Mouse (Mus musculus) hindbrain, embryonic 11.5 days (tissue): Measurements from ENCODE around the gene Olfr1375. TPM values are rescaled to one million over a fixed set of nuclear protein-coding genes. Genes with fewer than 3 reads are reported as not detected.

Experiments used
- ATAC-seq: fragments of 200-750 bp; cut with Nextera tagmentation; 2 replicates; pipeline ENCODE4 v1.8.0; 2017; ENCODE audit warnings: mild to moderate bottlenecking, moderate TSS enrichment, moderate library complexity; ENCODE audit not compliant: low FRiP score
- DNase-seq: peaks from one replicate; pipeline ENCODE4 v3.0.0-alpha.2; 2015; ENCODE audit warnings: low spot score
- H3K27ac ChIP-seq: fragments of 300-500 bp; sonication (generic); 2 replicates; pipeline ENCODE4 v1.5.1; 2014; ENCODE audit warnings: mild to moderate bottlenecking, low read depth, low read length
- H3K27me3 ChIP-seq: fragments of 300-500 bp; sonication (generic); 2 replicates; pipeline ENCODE4 v1.6.1; 2014; ENCODE audit warnings: mild to moderate bottlenecking, low read length, moderate library complexity, mixed read lengths; ENCODE audit not compliant: control insufficient read depth, insufficient read depth
- H3K36me3 ChIP-seq: fragments of 300-500 bp; sonication (generic); 2 replicates; pipeline ENCODE4 v1.6.1; 2014; ENCODE audit warnings: mild to moderate bottlenecking, low read length, moderate library complexity, mixed read lengths; ENCODE audit not compliant: control insufficient read depth, insufficient read depth
- H3K4me1 ChIP-seq: fragments of 300-500 bp; sonication (generic); replicated peaks from 2 replicates; pipeline ENCODE4 v1.6.1; 2014; ENCODE audit warnings: low read length, mixed read lengths; ENCODE audit not compliant: control insufficient read depth, insufficient read depth
- H3K4me2 ChIP-seq: fragments of 300-500 bp; sonication (generic); replicated peaks from 2 replicates; pipeline ENCODE4 v1.6.1; 2014; ENCODE audit warnings: mild to moderate bottlenecking, low read depth, low read length
- H3K4me3 ChIP-seq: fragments of 300-500 bp; sonication (generic); 2 replicates; pipeline ENCODE4 v1.5.1; 2014; ENCODE audit warnings: low read depth, low read length
- H3K9ac ChIP-seq: fragments of 300-500 bp; sonication (generic); 2 replicates; pipeline ENCODE4 v1.6.1; 2014; ENCODE audit warnings: low read depth, low read length
- H3K9me3 ChIP-seq: fragments of 300-500 bp; sonication (generic); 2 replicates; pipeline ENCODE4 v1.6.1; 2016; ENCODE audit warnings: low read length; ENCODE audit not compliant: control insufficient read depth
- WGBS: fragments of 180-500 bp; shearing (Covaris S2); extraction: QIAGEN DNeasy Blood & Tissue Kit; methylation state at CpG from one replicate; pipeline ENCODE4 v1.1.7; 2014; 5-methylcytosine and 5-hydroxymethylcytosine counted together
- polyA plus RNA-seq: library from polyadenylated mRNA; unstranded; fragments of >200 nt; fragmentation: Nextera tagmentation; extraction: Ambion mirVana; gene quantifications from 2 replicates; pipeline ENCODE4 v1.2.1, GENCODE M21; 2014

Gene Olfr1375
- polyA plus RNA-seq, 1 experiment from 2014 or later, result not detected

GRCm38 (mm10) chr11:51063841-51064240 is 15.9 kb downstream of the Olfr1375 start:
- DNase-seq (no peak), ATAC-seq (no peak)
- Histone ChIP-seq H3K36me3 (peaks cover 4% of the 10 kb centered on the region; the same call in 1 of the 2 replicates), H3K27ac (no peak overlapping the region), H3K9ac (no peak overlapping the region), H3K4me2 (no peak overlapping the region), H3K9me3 (no peaks in the 10 kb centered on the region), H3K27me3 (no peaks in the 10 kb centered on the region), H3K4me3 (no peak overlapping the region), H3K4me1 (no peaks in the 10 kb centered on the region)
- WGBS, result 96% methylated on average over 8 of the region's 8 CpGs

DNA sequence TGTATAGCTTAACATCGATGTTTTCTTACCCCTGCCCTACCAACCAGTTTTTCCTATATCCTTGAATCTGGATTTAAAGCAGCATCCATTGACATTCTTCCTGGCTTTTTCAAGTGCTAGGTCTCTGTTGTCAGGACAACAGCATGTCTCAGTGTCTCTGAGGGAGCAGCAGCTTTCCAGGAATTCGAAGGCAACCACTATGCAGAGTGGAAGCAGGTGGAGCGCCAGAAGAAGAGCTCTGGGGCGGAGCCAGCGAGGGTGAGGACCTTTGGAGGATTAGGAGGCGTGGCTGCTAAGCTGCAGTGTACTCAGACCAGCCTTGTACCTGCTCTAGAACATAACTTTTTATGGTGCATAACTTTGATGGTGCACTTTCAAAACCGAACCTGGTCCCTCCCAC is 36.6 kb downstream of the Olfr1375 start:
- Histone ChIP-seq H3K4me3 (no peak overlapping the region), H3K9me3 (no peaks in the 10 kb centered on the region), H3K4me1 (no peaks in the 10 kb centered on the region), H3K4me2 (no peak overlapping the region), H3K27ac (no peak overlapping the region), H3K27me3 (no peaks in the 10 kb centered on the region), H3K9ac (no peak overlapping the region), H3K36me3 (no peaks in the 10 kb centered on the region)
- WGBS, result 53% methylated on average over 7 of the region's 7 CpGs
- no peak for DNase-seq
- ATAC-seq, result no peak

DNA sequence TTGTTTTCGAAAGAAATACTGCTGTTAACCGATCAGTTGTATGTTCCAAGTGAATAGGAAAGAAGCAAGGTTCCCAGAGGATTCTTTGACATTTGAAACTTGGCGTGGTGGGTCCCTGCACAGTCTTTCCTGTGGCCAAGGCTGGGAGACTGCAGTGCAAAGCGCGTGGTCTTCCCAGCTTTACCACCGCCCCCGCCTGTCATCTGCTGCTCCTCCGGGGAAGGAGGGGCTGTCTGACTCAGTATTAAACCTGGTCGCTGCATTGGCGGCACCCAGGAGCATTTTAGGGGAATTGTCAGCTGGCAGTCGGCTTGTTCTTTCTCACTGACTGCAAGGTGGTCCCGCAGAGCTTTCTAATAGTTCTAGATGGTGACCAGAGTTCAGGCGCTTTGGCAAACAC is 37.4 kb downstream of the Olfr1375 start:
- 76% methylated on average over 13 of the region's 13 CpGs for WGBS
- Histone ChIP-seq H3K27ac (no peak overlapping the region), H3K27me3 (no peaks in the 10 kb centered on the region), H3K4me1 (no peaks in the 10 kb centered on the region), H3K9me3 (no peaks in the 10 kb centered on the region), H3K36me3 (no peaks in the 10 kb centered on the region), H3K9ac (no peak overlapping the region), H3K4me3 (no peak overlapping the region), H3K4me2 (no peak overlapping the region)
- DNase-seq, result no peak
- no peak for ATAC-seq

Other genes starting within 250 kb of the Olfr1375 start
- gene Zfp354c, start 220.4 kb upstream of the Olfr1375 start, polyA plus RNA-seq, result 39.4 and 46.4 TPM in 2 replicates
- gene Zfp879, start 206.6 kb upstream of the Olfr1375 start, polyA plus RNA-seq, result 0.35 and 0.57 TPM in 2 replicates
- not detected in 2 replicates for gene Grm6, start 197.4 kb upstream of the Olfr1375 start, polyA plus RNA-seq
- 15.5 and 16.4 TPM in 2 replicates for gene Zfp454, start 160.5 kb upstream of the Olfr1375 start, polyA plus RNA-seq
- 30.6 and 37.0 TPM in 2 replicates for gene Zfp2, start 131.9 kb upstream of the Olfr1375 start, polyA plus RNA-seq
- gene Zfp354b, start 116.5 kb upstream of the Olfr1375 start, polyA plus RNA-seq, result 1.8 and 2.1 TPM in 2 replicates
- gene 4933414I15Rik, start 104.3 kb upstream of the Olfr1375 start, polyA plus RNA-seq, result not detected in 2 replicates
- gene Prop1, start 94.3 kb upstream of the Olfr1375 start, polyA plus RNA-seq, result not detected in 2 replicates
- gene Olfr1378, start 81.6 kb upstream of the Olfr1375 start, polyA plus RNA-seq, result not detected in 2 replicates
- gene Olfr1377, start 66.1 kb upstream of the Olfr1375 start, polyA plus RNA-seq, result not detected in 2 replicates
- not detected in 2 replicates for gene Olfr51, start 44.5 kb upstream of the Olfr1375 start, polyA plus RNA-seq
- gene Olfr54, start 33.9 kb upstream of the Olfr1375 start, polyA plus RNA-seq, result not detected in 2 replicates
- gene Zfp354a, start 11.1 kb downstream of the Olfr1375 start, polyA plus RNA-seq, result 9.1 and 10.5 TPM in 2 replicates
- gene Gm12569, start 172.4 kb downstream of the Olfr1375 start, polyA plus RNA-seq, result not detected in 2 replicates
- gene Clk4, start 213.6 kb downstream of the Olfr1375 start, polyA plus RNA-seq, result 141 and 148 TPM in 2 replicates
- gene BC049762, start 214.9 kb downstream of the Olfr1375 start, polyA plus RNA-seq, result 0.20 and 0.68 TPM in 2 replicates
- gene Col23a1, start 241.8 kb downstream of the Olfr1375 start, polyA plus RNA-seq, result 9.0 and 9.7 TPM in 2 replicates